Mouse (Mus musculus) brain, embryonic 14.5 days (tissue): ENCODE data around the gene Adamts9. TPM values are rescaled to one million over a fixed set of nuclear protein-coding genes. Genes with fewer than 3 reads are reported as not detected.

ENCODE experiments used
- DNase-seq: peaks from one replicate; pipeline ENCODE4 v3.0.0-alpha.2; 2011; ENCODE audit warnings: low read depth
- CTCF ChIP-seq: fragments of 200-500 bp; IDR thresholded peaks from 2 replicates; pipeline ENCODE4 v1.5.1; 2012; ENCODE audit warnings: inconsistent platforms, mild to moderate bottlenecking, moderate library complexity, borderline replicate concordance; ENCODE audit not compliant: insufficient read depth, insufficient read length; ENCODE audit errors: extremely low read depth
- POLR2A ChIP-seq: fragments of 200-500 bp; IDR thresholded peaks from 2 replicates; pipeline ENCODE4 v1.6.1; 2012; ENCODE audit warnings: mild to moderate bottlenecking, inconsistent platforms, borderline replicate concordance; ENCODE audit not compliant: poor library complexity, insufficient read depth, insufficient read length, severe bottlenecking; ENCODE audit errors: extremely low read depth
- polyA plus RNA-seq: library from polyadenylated mRNA; depleted of rRNA; stranded (reverse); fragments of >200 nt; gene quantifications from 2 replicates; pipeline ENCODE4 v1.2.3, GENCODE M21; 2012

Gene Adamts9
- polyA plus RNA-seq, 1 experiment, result 4.2 TPM

GRCm38 (mm10) chr6:92817661-92818060 lies 125.6 kb downstream of the Adamts9 start:
- TF ChIP-seq CTCF, result no peak
- no peak for TF ChIP-seq POLR2A
- DNase-seq, result no peak

- no peak for TF ChIP-seq CTCF
- no peak for TF ChIP-seq POLR2A
- DNase-seq, result peak; percentile 79
Observed at GRCm38 (mm10) chr6:92816311-92816751, 127.0 kb downstream of the Adamts9 start, which contains the start of gene A730049H05Rik. TSS of gene A730049H05Rik (plus strand) at chr6:92816478.

DNA sequence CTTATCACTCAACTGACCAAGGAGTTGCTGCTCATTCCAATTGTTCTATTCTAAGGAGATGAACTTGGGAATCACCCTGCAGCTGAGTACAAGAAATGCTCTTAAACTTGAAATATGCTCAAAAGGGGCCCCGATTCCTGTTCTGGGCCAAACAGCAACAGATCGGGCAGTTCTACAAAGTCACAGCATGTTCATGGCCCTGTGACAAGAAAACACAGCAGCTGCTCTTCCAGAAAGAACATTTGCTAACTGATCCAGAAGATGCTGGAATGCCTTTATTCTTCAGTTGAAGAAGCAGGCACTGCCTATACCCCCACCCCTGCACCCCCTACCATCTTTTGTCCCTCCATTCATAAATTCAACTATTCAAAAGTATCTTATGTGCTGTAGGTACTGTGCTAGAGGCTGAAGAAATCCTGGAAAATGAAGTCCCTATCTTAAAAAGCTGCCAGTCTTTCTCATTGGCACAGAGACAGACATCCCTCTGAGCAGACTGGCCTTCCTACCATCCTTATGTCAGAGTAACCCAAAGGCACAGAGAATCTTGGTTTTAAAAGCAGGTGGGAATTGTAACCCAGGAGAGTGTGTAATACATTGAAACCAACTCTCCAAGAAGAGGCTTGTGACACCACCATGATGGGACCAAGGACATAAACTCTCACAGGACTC lies 130.5 kb downstream of the Adamts9 start:
- TF ChIP-seq CTCF, result no peak
- TF ChIP-seq POLR2A, result no peak
- DNase-seq, result peak; percentile 59

GRCm38 (mm10) chr6:92811566-92811965 lies 131.7 kb downstream of the Adamts9 start:
- TF ChIP-seq CTCF, result no peak
- TF ChIP-seq POLR2A, result no peak
- no peak for DNase-seq

- DNase-seq, result no peak
- TF ChIP-seq CTCF (no peak), POLR2A (no peak)
Observed at GRCm38 (mm10) chr6:92810628-92811027, 132.7 kb downstream of the Adamts9 start.

DNA sequence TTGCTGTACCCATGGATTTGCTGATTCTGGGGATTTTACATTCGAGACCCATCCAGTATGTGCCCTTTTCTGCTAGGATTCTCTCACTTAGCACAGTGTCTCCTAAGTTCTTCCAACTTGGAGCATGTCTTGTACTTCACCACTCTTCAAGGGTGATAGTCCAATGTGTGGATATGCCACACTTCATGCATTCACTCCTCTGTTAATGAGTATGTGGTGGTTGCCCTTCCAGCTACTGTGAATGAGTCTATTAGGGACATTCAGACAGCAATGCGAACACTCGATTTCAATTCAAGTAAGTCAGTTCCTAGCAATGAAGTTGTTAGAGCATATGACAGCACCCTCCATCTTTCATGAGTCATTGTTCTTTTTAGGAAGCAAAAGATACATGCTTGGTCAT lies 133.5 kb downstream of the Adamts9 start:
- no peak for TF ChIP-seq POLR2A
- TF ChIP-seq CTCF, result no peak
- no peak for DNase-seq

DNA sequence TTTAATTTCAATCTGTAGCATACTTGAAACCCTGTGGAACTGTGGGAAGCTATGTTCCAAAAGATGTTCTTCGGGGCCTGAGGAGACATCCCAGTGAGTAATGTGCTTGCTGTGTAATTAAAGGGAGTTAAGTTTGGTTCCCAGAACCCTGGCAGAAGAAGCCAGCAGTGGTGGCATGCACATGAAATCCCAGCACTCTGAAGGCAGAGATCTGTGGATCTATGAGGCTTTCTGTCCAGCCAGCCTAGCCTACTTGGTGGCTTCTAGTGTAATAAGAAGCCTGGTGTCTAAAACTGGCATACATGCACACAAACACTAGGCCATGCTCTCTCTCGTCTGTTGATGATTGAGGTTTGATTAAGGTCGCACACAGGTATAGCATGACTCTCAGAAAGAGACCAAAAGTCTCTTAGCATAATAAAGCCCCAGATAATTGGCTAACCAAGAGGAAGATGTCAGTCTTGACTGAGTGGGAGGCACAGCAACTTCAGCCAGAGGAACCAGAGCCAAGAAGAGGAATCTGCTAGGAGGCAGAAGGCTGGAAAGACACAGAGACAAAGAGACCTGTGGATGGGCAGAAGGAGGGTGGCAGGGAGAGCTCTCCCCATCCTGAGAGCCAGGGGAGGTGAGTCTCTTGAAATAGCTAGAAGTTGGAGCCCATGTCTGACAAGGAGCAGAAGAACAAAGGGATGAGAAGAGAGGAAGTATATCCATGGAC lies 138.9 kb downstream of the Adamts9 start:
- no peak for TF ChIP-seq CTCF
- no peak for TF ChIP-seq POLR2A
- no peak for DNase-seq

GRCm38 (mm10) chr6:92803213-92803612 lies 140.1 kb downstream of the Adamts9 start:
- no peak for TF ChIP-seq CTCF
- no peak for TF ChIP-seq POLR2A
- DNase-seq, result peak; percentile 47

DNA sequence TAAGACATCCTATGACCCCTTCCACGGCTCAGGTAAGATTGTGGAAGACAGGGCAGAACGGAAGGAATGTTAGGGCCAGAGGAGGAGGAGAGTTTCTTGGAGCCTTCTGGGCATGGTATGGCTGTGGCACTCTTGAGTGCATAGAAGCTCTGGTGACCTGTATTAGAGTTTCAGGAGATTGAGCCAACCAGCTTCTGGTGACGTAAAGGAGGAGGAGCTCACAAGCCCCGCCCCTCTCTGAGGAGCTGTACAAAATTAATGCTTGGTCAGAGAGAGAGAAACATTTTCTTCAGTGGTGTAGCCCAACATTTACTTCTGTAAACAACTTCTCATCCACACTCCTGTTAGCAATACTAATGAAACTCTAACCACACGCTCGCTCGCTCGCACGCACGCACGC lies 140.9 kb downstream of the Adamts9 start:
- DNase-seq, result no peak
- TF ChIP-seq POLR2A (no peak), CTCF (no peak)

- TF ChIP-seq POLR2A, result no peak
- TF ChIP-seq CTCF, result no peak
- DNase-seq, result no peak
Observed at GRCm38 (mm10) chr6:92801462-92801861, 141.8 kb downstream of the Adamts9 start.

GRCm38 (mm10) chr6:92793804-92794203 lies 149.5 kb downstream of the Adamts9 start:
- no peak for DNase-seq
- TF ChIP-seq POLR2A (no peak), CTCF (no peak)

- TF ChIP-seq POLR2A, result no peak
- TF ChIP-seq CTCF, result peak; percentile 96
- DNase-seq, result peak; percentile 94
Observed at GRCm38 (mm10) chr6:92787376-92787712, 155.9 kb downstream of the Adamts9 start.
